24 mouse cellular contexts compared by ENCODE assay signal in the genomic region with DNA sequence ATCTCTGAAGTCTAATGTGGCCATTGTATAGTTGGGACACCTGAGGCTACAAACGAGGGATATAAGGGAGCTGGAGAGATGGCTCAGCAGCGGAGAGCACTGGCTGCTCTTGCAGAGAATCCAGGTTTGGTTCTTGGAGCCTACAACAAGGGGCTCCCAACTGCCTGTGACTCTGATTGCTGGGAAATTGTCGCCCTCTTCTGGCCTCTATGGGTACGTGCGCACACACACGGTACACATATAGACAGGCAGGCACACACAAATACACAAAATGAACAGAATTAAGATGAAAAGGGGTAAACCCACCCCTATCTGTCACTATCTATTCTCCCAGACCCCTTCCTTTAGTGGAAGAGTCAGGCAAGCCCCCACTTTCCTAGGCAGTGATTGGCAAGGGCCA. TPM values are rescaled to one million over a fixed set of nuclear protein-coding genes. Genes with fewer than 3 reads are reported as not detected.
DNase-seq lines count a peak whose midpoint lies in the region; ATAC-seq and TF ChIP-seq lines count a peak whose summit lies in the region.
"Had no signal": no experiment of that assay in that cellular context is flagged by ENCODE, and none has a peak within 500 bp of the region (broad histone marks: within the 10 kb centered on the region; RNA-seq: fewer than 3 reads in every experiment).

No protein-coding gene starts in this region.

- no peak for DNase-seq in kidney, postnatal 0 days (ENCODE audit: low spot score)
- no peak for DNase-seq in kidney, adult 18-20 months
- DNase-seq in testis, postnatal 10 days (ENCODE audit: low spot score): no peak
- DNase-seq in ES-E14 (ENCODE audit: low read depth, low spot score): peak; percentile 40
- DNase-seq in induced T-regulatory cell, adult 2 months (ENCODE audit: low read depth): peak; percentile 3
- DNase-seq in B cell, adult 2 months: no peak
- DNase-seq in left cerebral cortex, adult 18-20 months (ENCODE audit: low spot score in 2 of 2): no peak
- DNase-seq: adrenal gland, postnatal 14 days; cerebellum, adult 18-20 months; cerebellum, adult 9-11 months; cerebellum, postnatal 36 days; gastrocnemius, postnatal 10 days; heart, adult 2 months had no signal

- WGBS in kidney, postnatal 0 days: 93% methylated on average over 6 of the region's 6 CpGs

- H3K36me3 ChIP-seq in kidney, postnatal 0 days (ENCODE audit: insufficient read depth, low read length): no peaks in the 10 kb centered on the region
- H3K36me3 ChIP-seq in testis, adult 2 months (ENCODE audit: control insufficient read depth, insufficient read depth, low read length): no peaks in the 10 kb centered on the region
- H3K36me3 ChIP-seq in ES-E14 (ENCODE audit: control insufficient read depth, insufficient read depth, low read length, poor library complexity, severe bottlenecking): no peaks in the 10 kb centered on the region
- H3K36me3 ChIP-seq: embryonic facial prominence, embryonic 13.5 days; G1E; heart, embryonic 12.5 days; hindbrain, embryonic 10.5 days; hindbrain, embryonic 15.5 days had no signal

- peak; percentile 21; the same call in 1 of the 2 replicates for TF ChIP-seq CTCF in kidney, postnatal 0 days (IDR thresholded peaks at IDR 0.05; ENCODE audit: low read depth)
- peak; percentile 42; the same call in 1 of the 2 replicates for TF ChIP-seq CTCF in testis, adult 2 months (IDR thresholded peaks at IDR 0.05; ENCODE audit: control insufficient read depth, insufficient read depth, insufficient replicate concordance, low read depth, low read length)

- no peaks in the 10 kb centered on the region for H3K27me3 ChIP-seq in kidney, postnatal 0 days (ENCODE audit: insufficient read depth, low read length)
- H3K27me3 ChIP-seq in testis, adult 2 months (ENCODE audit: control insufficient read depth, insufficient read depth, low read length): no peaks in the 10 kb centered on the region
- H3K27me3 ChIP-seq: embryonic facial prominence, embryonic 13.5 days; hindbrain, embryonic 15.5 days had no signal

- H3K9me3 ChIP-seq in kidney, postnatal 0 days (replicated peaks; ENCODE audit: low read length): no peaks in the 10 kb centered on the region
- H3K9me3 ChIP-seq in ES-E14 (ENCODE audit: control insufficient read depth, insufficient read depth, low read depth, low read length): no peaks in the 10 kb centered on the region
- H3K9me3 ChIP-seq: hindbrain, embryonic 15.5 days had no signal

- H3K4me1 ChIP-seq in kidney, postnatal 0 days (replicated peaks; ENCODE audit: insufficient read depth, low read length): no peaks in the 10 kb centered on the region
- H3K4me1 ChIP-seq in testis, adult 2 months (ENCODE audit: control insufficient read depth, insufficient read depth, low read length): no peaks in the 10 kb centered on the region
- no peaks in the 10 kb centered on the region for H3K4me1 ChIP-seq in ES-E14 (ENCODE audit: control insufficient read depth in 2 of 2, insufficient read depth in 2 of 2, low read length in 2 of 2, poor library complexity in 1 of 2)
- H3K4me1 ChIP-seq: embryonic facial prominence, embryonic 13.5 days; heart, embryonic 12.5 days had no signal

- H3K4me2 ChIP-seq in kidney, postnatal 0 days (ENCODE audit: low read length): no peak overlapping the region
- H3K4me2 ChIP-seq: embryonic facial prominence, embryonic 13.5 days; heart, embryonic 12.5 days; hindbrain, embryonic 15.5 days had no signal

- ATAC-seq in kidney, postnatal 0 days (replicated peaks; ENCODE audit: low FRiP score, low read depth): no peak
- ATAC-seq: activated CD4-positive, CD25-positive, alpha-beta regulatory T cell, adult 4 months; CD4-positive, CD25-positive, alpha-beta regulatory T cell, adult 4 months; forebrain, embryonic 14.5 days had no signal

- no peak overlapping the region for H3K27ac ChIP-seq in kidney, postnatal 0 days
- H3K27ac ChIP-seq in testis, adult 2 months (ENCODE audit: control insufficient read depth, insufficient read depth, low read depth, low read length): no peak overlapping the region
- no peak overlapping the region for H3K27ac ChIP-seq in ES-E14 (ENCODE audit: insufficient read depth, low read depth, low read length, poor library complexity, severe bottlenecking)
- H3K27ac ChIP-seq: embryonic facial prominence, embryonic 13.5 days; heart, adult 2 months; hindbrain, embryonic 10.5 days; hindbrain, embryonic 15.5 days had no signal

- in situ Hi-C loops in ES-E14 (cut with MboI; ENCODE audit: low sequenced_read_pairs in 2 of 2, unreplicated experiment in 2 of 2): no loop called here

- no peak for TF ChIP-seq POLR2A in testis, adult 2 months (IDR thresholded peaks at IDR 0.05; ENCODE audit: control insufficient read depth, low read depth, low read length)

- H3K9ac ChIP-seq in kidney, postnatal 0 days (ENCODE audit: low read depth, low read length): no peak overlapping the region
- no peak overlapping the region for H3K9ac ChIP-seq in ES-E14 (ENCODE audit: insufficient read depth, low read depth, low read length, poor library complexity, severe bottlenecking)
- H3K9ac ChIP-seq: embryonic facial prominence, embryonic 13.5 days; heart, embryonic 12.5 days; hindbrain, embryonic 15.5 days had no signal

- H3K4me3 ChIP-seq in kidney, postnatal 0 days (replicated peaks; ENCODE audit: low read depth, low read length): no peak overlapping the region
- no peak overlapping the region for H3K4me3 ChIP-seq in testis, adult 2 months (ENCODE audit: control insufficient read depth, low read depth, low read length)
- no peak overlapping the region for H3K4me3 ChIP-seq in ES-E14 (ENCODE audit: insufficient read depth in 1 of 2, low read depth in 1 of 2, low read length in 2 of 2, poor library complexity in 1 of 2, severe bottlenecking in 1 of 2)
- H3K4me3 ChIP-seq: embryonic facial prominence, embryonic 13.5 days; heart, adult 2 months; heart, embryonic 12.5 days; hindbrain, embryonic 10.5 days; hindbrain, embryonic 15.5 days had no signal

TF ChIP-seq in ES-E14, 5 proteins besides CTCF, POLR2A, EP300 and RAD21:
- no peak for TF ChIP-seq MAFK (IDR thresholded peaks at IDR 0.05; ENCODE audit: insufficient read depth, low read depth, low read length)
- no peak for TF ChIP-seq CHD2 (IDR thresholded peaks at IDR 0.05; ENCODE audit: low read depth, low read length)
- no peak for TF ChIP-seq ZNF384 (IDR thresholded peaks at IDR 0.05; ENCODE audit: low read depth, low read length)
- peak; percentile 44 for TF ChIP-seq ZC3H11A (IDR thresholded peaks at IDR 0.05; ENCODE audit: borderline replicate concordance, low read depth, low read length)
TF ChIP-seq in ES-E14: peak in this region for 1.

RNA-seq across cellular contexts. Expression of gene Pla2g2f, which starts 4.8 kb away (rescaled TPM):
- not detected in 2 replicates for polyA plus RNA-seq in kidney, postnatal 0 days (2015; fragmentation: Nextera tagmentation; extraction: Ambion mirVana)
- polyA plus RNA-seq in testis, adult 2 months (2012; rRNA removed): not detected in 2 replicates
- total RNA-seq in ES-E14 (2012; rRNA removed): 0.21 and 0.22 TPM in 2 replicates
- total RNA-seq in left cerebral cortex, adult 18-20 months (2021): under 1 TPM in 1 of 2 experiments, not detected in 1; 0.14 TPM
- total RNA-seq: gastrocnemius, postnatal 10 days had no signal
- polyA plus RNA-seq: activated CD4-positive, CD25-positive, alpha-beta regulatory T cell, adult 4 months; CD4-positive, CD25-positive, alpha-beta regulatory T cell, adult 4 months; forebrain, embryonic 14.5 days; G1E; gonadal fat pad, adult 2 months; heart, embryonic 12.5 days had no signal

RNA-seq across cellular contexts. Expression of gene Ubxn10, which starts 15.6 kb away (rescaled TPM):
- 1.5 and 1.7 TPM in 2 replicates for polyA plus RNA-seq in kidney, postnatal 0 days (2015; fragmentation: Nextera tagmentation; extraction: Ambion mirVana)
- polyA plus RNA-seq in testis, adult 2 months (2012; rRNA removed): 371 and 394 TPM in 2 replicates
- 1.1 and 2.3 TPM in 2 replicates for total RNA-seq in ES-E14 (2012; rRNA removed)
- total RNA-seq in left cerebral cortex, adult 18-20 months (2021): 1 to 10 TPM in 1 of 2 experiments, under 1 TPM in 1; 0.56 to 1.2 TPM
- polyA plus RNA-seq: activated CD4-positive, CD25-positive, alpha-beta regulatory T cell, adult 4 months; CD4-positive, CD25-positive, alpha-beta regulatory T cell, adult 4 months; G1E had no signal

RNA-seq across cellular contexts. Expression of gene Pla2g2d, which starts 22.9 kb away (rescaled TPM):
- 0.11 and 0.14 TPM in 2 replicates for polyA plus RNA-seq in kidney, postnatal 0 days (2015; fragmentation: Nextera tagmentation; extraction: Ambion mirVana)
- 0.36 and 0.38 TPM in 2 replicates for polyA plus RNA-seq in testis, adult 2 months (2012; rRNA removed)
- total RNA-seq in ES-E14 (2012; rRNA removed): not detected in 2 replicates
- under 1 TPM; 0.47 to 0.77 TPM for total RNA-seq in left cerebral cortex, adult 18-20 months (2021)
- total RNA-seq: G1E; gastrocnemius, postnatal 10 days had no signal
- polyA plus RNA-seq: G1E; heart, embryonic 12.5 days; heart, embryonic 16.5 days had no signal

RNA-seq across cellular contexts. Expression of gene Pla2g2c, which starts 28.0 kb away (rescaled TPM):
- polyA plus RNA-seq in kidney, postnatal 0 days (2015; fragmentation: Nextera tagmentation; extraction: Ambion mirVana): 0.86 and 0.89 TPM in 2 replicates
- 148 and 161 TPM in 2 replicates for polyA plus RNA-seq in testis, adult 2 months (2012; rRNA removed)
- total RNA-seq in ES-E14 (2012; rRNA removed): 0.42 and 0.54 TPM in 2 replicates
- under 1 TPM in 1 of 2 experiments, not detected in 1; 0.35 TPM for total RNA-seq in left cerebral cortex, adult 18-20 months (2021)
- total RNA-seq: adrenal gland, postnatal 14 days had no signal
- polyA plus RNA-seq: activated CD4-positive, CD25-positive, alpha-beta regulatory T cell, adult 4 months; CD4-positive, CD25-positive, alpha-beta regulatory T cell, adult 4 months; G1E; heart, embryonic 16.5 days had no signal

Comparison
In these comparisons a context has a peak if more than half of its experiments do, and no peak if none do; other contexts are left out.
1. DNase-seq: peak in ES-E14 (single experiment) and induced T-regulatory cell, adult 2 months (single experiment); none in kidney, postnatal 0 days (single experiment), kidney, adult 18-20 months (single experiment), testis, postnatal 10 days (single experiment), B cell, adult 2 months (0 of 2) and left cerebral cortex, adult 18-20 months (0 of 2).